10 mouse cellular contexts compared by ENCODE assay signal in genomic region chr5:23490797-23491196, GRCm38 (mm10). TPM values are rescaled to one million over a fixed set of nuclear protein-coding genes. Genes with fewer than 3 reads are reported as not detected.
DNase-seq lines count a peak whose midpoint lies in the region; ATAC-seq lines count a peak whose summit lies in the region.
"Had no signal": no experiment of that assay in that cellular context is flagged by ENCODE, and none has a peak within 500 bp of the region (broad histone marks: within the 10 kb centered on the region; RNA-seq: fewer than 3 reads in every experiment).

No protein-coding gene starts in this region.

- peak; percentile 33 for DNase-seq in liver
- no peak for DNase-seq in liver, embryonic 11.5 days (ENCODE audit: low spot score)
- peak; percentile 71 for DNase-seq in brain, adult 2 months (ENCODE audit: low read depth, low spot score)
- peak; percentile 51 for DNase-seq in retina, postnatal 1 day
- no peak for DNase-seq in urinary bladder, postnatal 25 days (ENCODE audit: low spot score)
- no peak for DNase-seq in right cerebral cortex, postnatal 36 days (ENCODE audit: low spot score in 2 of 2)

- ATAC-seq in liver, embryonic 11.5 days (replicated peaks; ENCODE audit: low FRiP score): no peak
- peak; percentile 66; the same call in 1 of the 2 replicates for ATAC-seq in hindbrain, embryonic 16.5 days

- no peak overlapping the region for H3K4me3 ChIP-seq in liver, embryonic 11.5 days (ENCODE audit: low read depth, low read length)
- H3K4me3 ChIP-seq in hindbrain, embryonic 16.5 days (ENCODE audit: low read length): no peak overlapping the region
- H3K4me3 ChIP-seq: heart, embryonic 13.5 days; liver, embryonic 15.5 days; stomach, embryonic 15.5 days had no signal

- H3K9ac ChIP-seq in liver, embryonic 11.5 days (ENCODE audit: low read depth, low read length): no peak overlapping the region
- H3K9ac ChIP-seq in hindbrain, embryonic 16.5 days (ENCODE audit: low read depth, low read length): no peak overlapping the region
- H3K9ac ChIP-seq: heart, embryonic 13.5 days; liver, embryonic 15.5 days; stomach, embryonic 15.5 days had no signal

- H3K27ac ChIP-seq in liver, embryonic 11.5 days (ENCODE audit: low read depth, low read length): no peak overlapping the region
- no peak overlapping the region for H3K27ac ChIP-seq in hindbrain, embryonic 16.5 days (ENCODE audit: low read depth, low read length)
- H3K27ac ChIP-seq: heart, embryonic 13.5 days; liver, embryonic 15.5 days; stomach, embryonic 15.5 days had no signal

- WGBS in liver, embryonic 11.5 days: 50% methylated on average over 2 of the region's 2 CpGs
- WGBS in hindbrain, embryonic 16.5 days: 43% methylated on average over 2 of the region's 2 CpGs

- H3K27me3 ChIP-seq in liver, embryonic 11.5 days (replicated peaks; ENCODE audit: control insufficient read depth, insufficient read depth, low read length): no peaks in the 10 kb centered on the region
- no peaks in the 10 kb centered on the region for H3K27me3 ChIP-seq in hindbrain, embryonic 16.5 days (replicated peaks; ENCODE audit: control insufficient read depth, insufficient read depth, low read length)
- H3K27me3 ChIP-seq: heart, embryonic 13.5 days; liver, embryonic 15.5 days; stomach, embryonic 15.5 days had no signal

- H3K4me2 ChIP-seq in liver, embryonic 11.5 days: no peak overlapping the region
- H3K4me2 ChIP-seq in hindbrain, embryonic 16.5 days (ENCODE audit: low read length): no peak overlapping the region
- H3K4me2 ChIP-seq: heart, embryonic 13.5 days; liver, embryonic 15.5 days; stomach, embryonic 15.5 days had no signal

- peaks cover 38% of the 10 kb centered on the region for H3K36me3 ChIP-seq in liver, embryonic 11.5 days (ENCODE audit: control insufficient read depth, insufficient read depth, low read length)
- H3K36me3 ChIP-seq in hindbrain, embryonic 16.5 days (ENCODE audit: control insufficient read depth, insufficient read depth, low read length): peaks cover 52% of the 10 kb centered on the region

- no peaks in the 10 kb centered on the region for H3K4me1 ChIP-seq in liver, embryonic 11.5 days (replicated peaks; ENCODE audit: control insufficient read depth, insufficient read depth, low read length)
- no peaks in the 10 kb centered on the region for H3K4me1 ChIP-seq in hindbrain, embryonic 16.5 days (ENCODE audit: control insufficient read depth, insufficient read depth, low read depth, low read length)
- H3K4me1 ChIP-seq: liver, embryonic 15.5 days; stomach, embryonic 15.5 days had no signal

- no peaks in the 10 kb centered on the region for H3K9me3 ChIP-seq in liver, embryonic 11.5 days (ENCODE audit: control insufficient read depth, low read length)
- H3K9me3 ChIP-seq in hindbrain, embryonic 16.5 days (ENCODE audit: control insufficient read depth, low read length): no peaks in the 10 kb centered on the region
- H3K9me3 ChIP-seq: heart, embryonic 13.5 days; liver, embryonic 15.5 days; stomach, embryonic 15.5 days had no signal

RNA-seq across cellular contexts. Expression of gene Kmt2e, which starts 56.6 kb away (rescaled TPM):
- polyA plus RNA-seq in liver, embryonic 11.5 days (2014; fragmentation: Nextera tagmentation; extraction: Ambion mirVana): 57.7 and 59.5 TPM in 2 replicates
- polyA plus RNA-seq in hindbrain, embryonic 16.5 days (2015; fragmentation: Nextera tagmentation; extraction: Ambion mirVana): 139 and 143 TPM in 2 replicates

Comparison
In these comparisons a context has a peak if more than half of its experiments do, and no peak if none do; other contexts are left out.
1. DNase-seq: peak in liver (single experiment), brain, adult 2 months (single experiment) and retina, postnatal 1 day (single experiment); none in liver, embryonic 11.5 days (single experiment), urinary bladder, postnatal 25 days (single experiment) and right cerebral cortex, postnatal 36 days (0 of 2).